Mouse (Mus musculus): ENCODE data around the gene Il20ra.

- no peak for TF ChIP-seq POLR2A (IDR thresholded peaks at IDR 0.05; ENCODE audit: low read depth, low read length)
- TF ChIP-seq CTCF (IDR thresholded peaks at IDR 0.05; ENCODE audit: borderline replicate concordance, insufficient read depth, low read length): no peak
Observed at GRCm38 (mm10) chr10:19672015-19672414, 40.4 kb upstream of the Il20ra start.
